In the genomic region with DNA sequence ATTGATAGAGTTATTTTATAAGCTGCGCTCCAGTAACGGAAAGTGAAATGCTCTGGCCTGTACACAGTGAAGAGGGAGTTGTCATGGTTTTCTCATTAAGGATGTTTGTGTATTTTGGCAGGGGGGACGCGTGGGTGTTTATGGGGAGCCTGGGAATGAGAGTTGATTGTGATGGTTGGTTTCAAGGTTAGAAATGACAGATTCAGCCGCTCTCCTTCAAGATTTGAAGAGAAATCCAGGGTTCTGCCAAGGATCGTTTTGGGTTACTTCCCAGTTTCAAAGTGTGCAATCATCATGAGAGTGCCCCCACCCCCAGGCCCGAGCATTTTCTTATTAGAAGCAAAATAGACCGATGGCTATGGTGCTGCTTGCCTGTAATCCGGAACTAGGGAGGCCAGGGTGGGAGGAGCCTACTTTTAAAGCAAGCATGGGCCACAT, we compare ENCODE assay signal across 9 mouse cellular contexts.
DNase-seq lines count a peak whose midpoint lies in the region; ATAC-seq lines count a peak whose summit lies in the region.
"Had no signal": no experiment of that assay in that cellular context is flagged by ENCODE, and none has a peak within 500 bp of the region (broad histone marks: within the 10 kb centered on the region; RNA-seq: fewer than 3 reads in every experiment).

No protein-coding gene starts in this region.

- no peaks in the 10 kb centered on the region for H3K4me1 ChIP-seq in heart, embryonic 11.5 days (ENCODE audit: control insufficient read depth, insufficient read depth, low read length)
- no peaks in the 10 kb centered on the region for H3K4me1 ChIP-seq in heart, embryonic 15.5 days (replicated peaks)

- H3K4me3 ChIP-seq in heart, embryonic 11.5 days (ENCODE audit: low read depth, low read length), result no peak overlapping the region
- H3K4me3 ChIP-seq in heart, embryonic 15.5 days, result no peak overlapping the region

- no peaks in the 10 kb centered on the region for H3K36me3 ChIP-seq in heart, embryonic 11.5 days (ENCODE audit: control insufficient read depth, insufficient read depth, low read length)
- no peaks in the 10 kb centered on the region for H3K36me3 ChIP-seq in heart, embryonic 15.5 days

- H3K9me3 ChIP-seq in heart, embryonic 11.5 days (replicated peaks; ENCODE audit: control insufficient read depth, low read length), result no peaks in the 10 kb centered on the region
- no peaks in the 10 kb centered on the region for H3K9me3 ChIP-seq in heart, embryonic 15.5 days (replicated peaks)

- WGBS in heart, embryonic 11.5 days (ENCODE audit: insufficient replicate concordance), result 82% methylated on average over 9 of the region's 9 CpGs
- 54% methylated on average over 9 of the region's 9 CpGs for WGBS in heart, embryonic 15.5 days

- H3K27me3 ChIP-seq in heart, embryonic 11.5 days (ENCODE audit: control insufficient read depth, insufficient read depth, low read length), result no peaks in the 10 kb centered on the region
- H3K27me3 ChIP-seq in heart, embryonic 15.5 days, result no peaks in the 10 kb centered on the region
- H3K27me3 ChIP-seq: CH12.LX had no signal

- peak; percentile 97 for DNase-seq in heart, adult 11 months
- DNase-seq in NIH3T3 (ENCODE audit: low read depth), result peak; percentile 87
- peak; percentile 47 for DNase-seq in lung, postnatal 14 days
- no peak for DNase-seq in left cerebral cortex, adult 18-20 months (ENCODE audit: low spot score in 2 of 2)
- DNase-seq in left cerebral cortex, adult 9 months (ENCODE audit: low spot score in 2 of 2), result no peak

- no peak for ATAC-seq in heart, embryonic 11.5 days (replicated peaks; ENCODE audit: insufficient number of reproducible peaks, low FRiP score, low TSS enrichment)
- peak; percentile 57; the same call in 1 of the 2 replicates for ATAC-seq in heart, embryonic 15.5 days (replicated peaks; ENCODE audit: insufficient number of reproducible peaks, insufficient read depth, low FRiP score, low read depth)
- ATAC-seq in monocyte, adult 5-6 weeks (replicated peaks; ENCODE audit: insufficient number of reproducible peaks, low FRiP score, low TSS enrichment, poor library complexity, severe bottlenecking), result no peak

- no peak overlapping the region for H3K4me2 ChIP-seq in heart, embryonic 11.5 days
- H3K4me2 ChIP-seq in heart, embryonic 15.5 days, result no peak overlapping the region

- H3K27ac ChIP-seq in heart, embryonic 11.5 days (ENCODE audit: low read depth, low read length), result no peak overlapping the region
- H3K27ac ChIP-seq in heart, embryonic 15.5 days, result peak overlapping the region; percentile 33

- no peak overlapping the region for H3K9ac ChIP-seq in heart, embryonic 11.5 days (ENCODE audit: low read depth, low read length)
- no peak overlapping the region for H3K9ac ChIP-seq in heart, embryonic 15.5 days

Comparison
In these comparisons a context has a peak if more than half of its experiments do, and no peak if none do; other contexts are left out.
1. DNase-seq: peak in heart, adult 11 months (single experiment), NIH3T3 (single experiment) and lung, postnatal 14 days (single experiment); none in left cerebral cortex, adult 18-20 months (0 of 2) and left cerebral cortex, adult 9 months (0 of 2).